Mouse (Mus musculus) C2C12 (cell line): ENCODE measurements around the gene Slc38a8. TPM values are rescaled to one million over a fixed set of nuclear protein-coding genes. Genes with fewer than 3 reads are reported as not detected.

Experiments used
- H3K27me3 ChIP-seq: one replicate; pipeline ENCODE4 v1.6.1; 2011; ENCODE audit not compliant: control insufficient read depth, insufficient read depth, insufficient read length
- H3K36me3 ChIP-seq: one replicate; pipeline ENCODE4 v1.6.1; 2011; ENCODE audit not compliant: control insufficient read depth, insufficient read depth
- H3K4me3 ChIP-seq: one replicate; pipeline ENCODE4 v1.5.1; 2011; ENCODE audit warnings: mild to moderate bottlenecking, control low read depth; ENCODE audit not compliant: poor library complexity, insufficient read depth, severe bottlenecking
- H3K79me2 ChIP-seq: one replicate; pipeline ENCODE4 v1.6.1; 2011; ENCODE audit not compliant: control insufficient read depth, insufficient read depth
- H3K79me3 ChIP-seq: one replicate; pipeline ENCODE4 v1.6.1; 2011; ENCODE audit warnings: low read depth, control low read depth
- H3ac ChIP-seq: one replicate; pipeline ENCODE3; 2011; ENCODE audit warnings: low read depth; ENCODE audit not compliant: control insufficient read depth, insufficient read length
- CEBPB ChIP-seq: IDR thresholded peaks from one replicate; pipeline ENCODE4 v1.6.1; 2011; ENCODE audit warnings: low read depth, mild to moderate bottlenecking, control low read depth, moderate library complexity
- CTCF ChIP-seq: IDR thresholded peaks from one replicate; pipeline ENCODE4 v1.5.1; 2011; ENCODE audit not compliant: control insufficient read depth, insufficient read depth, insufficient read length
- FOSL1 ChIP-seq: IDR thresholded peaks from one replicate; pipeline ENCODE4 v1.8.0; 2011; ENCODE audit warnings: mild to moderate bottlenecking, low read length; ENCODE audit not compliant: poor library complexity, insufficient read depth, severe bottlenecking
- MAX ChIP-seq: IDR thresholded peaks from one replicate; pipeline ENCODE4 v1.6.1; 2011; ENCODE audit warnings: mild to moderate bottlenecking, control low read depth
- MYOD1 ChIP-seq: IDR thresholded peaks from one replicate; pipeline ENCODE4 v1.6.1; 2011; ENCODE audit warnings: low read depth; ENCODE audit not compliant: control insufficient read depth, insufficient read length
- MYOG ChIP-seq: IDR thresholded peaks from one replicate; pipeline ENCODE4 v1.6.1; 2011; ENCODE audit not compliant: control insufficient read depth, insufficient read length; ENCODE audit errors: extremely low read depth
- USF1 ChIP-seq: IDR thresholded peaks from one replicate; pipeline ENCODE4 v1.6.1; 2011; ENCODE audit warnings: low read depth, mild to moderate bottlenecking, control low read depth, moderate library complexity
- polyA plus RNA-seq: library from polyadenylated mRNA; unstranded; fragments of >200 nt; fragmentation: generic; extraction: Trizol; gene quantifications from one replicate; pipeline ENCODE4 v1.2.1, GENCODE M21; 2012; ENCODE audit warnings: missing spikeins

Slc38a8 gene
- polyA plus RNA-seq, 1 experiment: not detected

- TF ChIP-seq MAX: no peak
- TF ChIP-seq MYOG: no peak
- no peak for TF ChIP-seq CEBPB
- TF ChIP-seq CTCF: no peak
- TF ChIP-seq USF1: no peak
- Histone ChIP-seq H3K27me3 (no peaks in the 10 kb centered on the region), H3ac (no peak overlapping the region), H3K79me2 (no peaks in the 10 kb centered on the region), H3K36me3 (peaks cover 74% of the 10 kb centered on the region), H3K79me3 (no peaks in the 10 kb centered on the region), H3K4me3 (no peak overlapping the region)
These were observed 30.5 kb upstream of the Slc38a8 start for GRCm38 (mm10) chr8:119531973-119532372.

DNA sequence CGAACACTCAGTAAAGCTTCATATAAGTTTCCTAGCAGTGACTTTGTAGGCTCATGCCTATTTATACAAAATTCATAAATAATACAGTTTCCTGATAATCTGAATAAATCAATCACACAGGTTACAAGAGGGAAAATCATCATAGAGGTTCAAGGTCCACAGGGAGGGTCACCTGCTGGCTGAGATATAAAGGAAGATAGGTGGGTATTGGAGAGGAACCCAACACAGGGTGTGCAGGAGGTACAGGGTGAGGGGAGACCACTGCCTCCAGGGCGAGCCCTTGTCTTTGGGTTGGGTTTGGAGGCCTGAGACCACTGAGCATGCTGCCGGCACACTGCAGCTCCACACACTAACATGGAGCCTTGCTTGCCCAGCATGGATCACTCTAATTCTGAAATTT lies 29.9 kb upstream of the Slc38a8 start:
- no peaks in the 10 kb centered on the region for H3K79me3 ChIP-seq
- H3K4me3 ChIP-seq: no peak overlapping the region
- no peaks in the 10 kb centered on the region for H3K79me2 ChIP-seq
- H3ac ChIP-seq: no peak overlapping the region
- no peak for TF ChIP-seq CEBPB
- no peak for TF ChIP-seq MYOG
- no peak for TF ChIP-seq MYOD1
- no peak for TF ChIP-seq CTCF
- no peak for TF ChIP-seq MAX
- TF ChIP-seq FOSL1: no peak
- no peak for TF ChIP-seq USF1
- peaks cover 68% of the 10 kb centered on the region for H3K36me3 ChIP-seq
- H3K27me3 ChIP-seq: no peaks in the 10 kb centered on the region

DNA sequence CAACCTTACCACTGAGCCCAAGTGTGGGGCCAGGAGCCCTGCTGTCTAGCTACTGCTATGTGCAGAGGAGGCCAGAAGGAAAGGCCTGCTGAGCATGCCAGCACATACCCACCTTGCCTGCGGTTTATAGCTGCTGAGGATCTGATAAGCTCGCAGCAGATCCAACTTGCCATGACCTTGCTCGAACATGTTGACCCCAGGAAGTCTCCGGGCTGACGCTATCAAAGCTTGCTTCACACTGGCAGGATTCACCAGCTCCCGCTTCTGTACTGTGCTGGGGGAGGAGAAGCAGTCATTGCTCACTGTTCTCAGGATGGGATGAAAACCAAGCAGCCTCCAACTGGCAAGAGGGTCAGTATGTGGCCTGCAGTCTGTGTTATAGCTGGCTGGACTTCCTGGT lies 29.4 kb upstream of the Slc38a8 start:
- H3K36me3 ChIP-seq: peaks cover 64% of the 10 kb centered on the region
- no peaks in the 10 kb centered on the region for H3K27me3 ChIP-seq
- TF ChIP-seq MAX: no peak
- no peak for TF ChIP-seq CEBPB
- no peak for TF ChIP-seq USF1
- TF ChIP-seq MYOD1: no peak
- no peak for TF ChIP-seq MYOG
- no peak for TF ChIP-seq FOSL1
- TF ChIP-seq CTCF: no peak
- H3K79me3 ChIP-seq: no peaks in the 10 kb centered on the region
- no peaks in the 10 kb centered on the region for H3K79me2 ChIP-seq
- no peak overlapping the region for H3K4me3 ChIP-seq
- H3ac ChIP-seq: no peak overlapping the region

GRCm38 (mm10) chr8:119528762-119529161 lies 27.3 kb upstream of the Slc38a8 start:
- TF ChIP-seq CEBPB (no peak), MYOD1 (no peak), FOSL1 (no peak), USF1 (no peak), MAX (no peak), CTCF (no peak), MYOG (no peak)
- peaks cover 65% of the 10 kb centered on the region for H3K36me3 ChIP-seq
- H3ac ChIP-seq: no peak overlapping the region
- no peaks in the 10 kb centered on the region for H3K27me3 ChIP-seq
- H3K79me3 ChIP-seq: no peaks in the 10 kb centered on the region
- H3K79me2 ChIP-seq: no peaks in the 10 kb centered on the region
- no peak overlapping the region for H3K4me3 ChIP-seq

DNA sequence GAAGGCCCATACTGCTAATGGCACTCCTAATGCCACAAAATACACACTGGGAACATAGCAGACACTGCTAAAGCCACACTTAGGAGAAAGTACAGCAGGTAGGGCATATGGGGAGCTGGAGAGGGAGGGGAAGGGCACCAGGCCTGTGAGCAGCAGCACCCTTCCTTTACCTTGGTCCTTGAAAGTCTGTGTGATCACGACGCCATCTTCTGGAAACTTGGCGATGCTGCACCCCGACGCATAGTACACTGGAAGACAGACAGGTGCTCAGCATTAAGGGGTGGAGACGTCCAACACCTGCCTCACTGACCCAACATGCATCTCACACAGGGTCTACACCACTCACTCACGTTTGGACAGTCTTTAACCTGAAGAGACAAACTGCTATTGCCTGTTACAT lies 18.6 kb upstream of the Slc38a8 start:
- Histone ChIP-seq H3K27me3 (no peaks in the 10 kb centered on the region), H3K79me2 (no peaks in the 10 kb centered on the region), H3K79me3 (no peaks in the 10 kb centered on the region), H3ac (no peak overlapping the region), H3K36me3 (peaks cover 93% of the 10 kb centered on the region), H3K4me3 (no peak overlapping the region)
- TF ChIP-seq USF1: no peak
- no peak for TF ChIP-seq MYOD1
- TF ChIP-seq CEBPB: no peak
- no peak for TF ChIP-seq MYOG
- TF ChIP-seq MAX: no peak
- TF ChIP-seq CTCF: no peak
- TF ChIP-seq FOSL1: no peak

GRCm38 (mm10) chr8:119516674-119517073 lies 15.2 kb upstream of the Slc38a8 start:
- TF ChIP-seq MAX (no peak), USF1 (no peak), MYOG (no peak), MYOD1 (no peak), CTCF (no peak)
- H3K79me3 ChIP-seq: no peaks in the 10 kb centered on the region
- no peaks in the 10 kb centered on the region for H3K79me2 ChIP-seq
- no peak overlapping the region for H3K4me3 ChIP-seq
- no peak overlapping the region for H3ac ChIP-seq
- peaks cover 95% of the 10 kb centered on the region for H3K36me3 ChIP-seq
- H3K27me3 ChIP-seq: no peaks in the 10 kb centered on the region
